Mouse (Mus musculus) urinary bladder, postnatal 25 days (tissue): Measurements from ENCODE around the gene Fam19a4.

Experiments
- DNase-seq: peaks from one replicate; pipeline ENCODE4 v3.0.0; 2022; ENCODE audit warnings: low spot score

Gene Fam19a4

DNA sequence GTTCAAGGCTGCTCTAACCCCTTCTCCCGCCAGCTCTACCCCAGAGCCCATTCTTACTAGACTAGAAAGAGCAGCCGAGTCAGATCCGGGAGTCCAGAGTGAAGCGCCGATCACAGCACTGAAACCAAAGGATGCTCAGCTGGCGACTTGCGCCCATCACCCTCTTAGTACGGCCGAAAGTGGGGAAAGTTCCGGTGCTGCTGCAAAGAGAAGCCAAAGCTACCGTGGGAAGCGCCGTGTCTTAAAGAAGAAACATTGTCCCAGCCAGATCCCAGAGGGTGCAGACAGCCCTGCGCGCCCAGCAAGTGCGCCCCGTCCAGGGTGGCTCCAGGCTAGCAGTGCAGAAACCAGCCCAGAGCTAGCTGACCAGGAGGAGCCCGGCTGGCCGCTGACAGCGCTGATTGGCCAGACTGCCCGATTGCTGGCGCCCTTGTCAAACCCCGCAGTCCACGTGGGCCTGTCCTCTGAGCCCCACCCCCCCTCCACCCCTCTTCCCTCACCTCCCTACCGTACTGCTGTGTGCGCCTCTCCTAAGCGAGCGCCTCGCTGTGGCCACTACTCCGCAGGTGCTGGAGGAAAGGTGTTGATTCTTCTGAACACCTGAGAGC, at the start of gene Fam19a4:
Gene Fam19a4 (minus strand): TSS at position 340 of the 608 bp plus-strand sequence.
- DNase-seq: peak; percentile 3

DNA sequence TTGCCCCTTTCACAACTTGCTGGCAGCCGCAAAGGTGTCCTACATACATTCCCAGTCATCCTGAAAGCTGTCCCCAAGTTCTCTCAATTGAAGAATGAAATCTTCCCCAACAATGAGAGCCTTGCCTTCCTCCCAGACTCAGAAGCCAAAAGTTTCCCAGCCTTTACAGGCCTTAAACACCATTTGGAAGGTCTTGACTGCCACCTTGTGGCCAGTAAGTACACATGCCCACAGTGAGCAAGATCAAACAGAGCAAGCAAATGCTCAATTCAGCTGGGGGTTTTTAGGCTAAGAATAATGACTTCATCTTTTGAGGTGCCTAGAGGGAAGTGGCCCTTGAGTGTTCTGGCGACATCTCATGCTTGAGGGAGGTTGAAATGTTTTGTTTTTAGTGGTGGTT, 46.6 kb upstream of the Fam19a4 start:
- peak; percentile 20 for DNase-seq

DNA sequence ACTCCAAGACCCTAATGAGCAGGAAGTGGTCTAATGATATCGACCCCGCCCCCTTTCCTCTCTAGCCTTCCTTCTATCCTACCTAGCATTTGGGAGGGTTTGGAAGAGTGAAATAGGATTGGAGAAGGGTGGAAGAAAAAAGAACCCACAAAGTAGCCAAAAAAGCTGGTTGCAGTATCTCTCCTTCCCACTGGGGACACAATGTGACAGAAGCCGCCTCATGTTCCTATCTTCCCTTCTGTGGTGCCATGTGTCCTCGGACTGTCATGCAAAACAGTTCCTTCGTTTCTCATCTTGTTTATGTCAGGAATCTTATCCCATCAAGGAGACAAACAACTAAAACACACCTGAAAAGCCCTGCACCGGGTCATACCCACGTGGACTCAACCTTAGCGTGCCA, 45.9 kb upstream of the Fam19a4 start:
- DNase-seq: no peak

DNA sequence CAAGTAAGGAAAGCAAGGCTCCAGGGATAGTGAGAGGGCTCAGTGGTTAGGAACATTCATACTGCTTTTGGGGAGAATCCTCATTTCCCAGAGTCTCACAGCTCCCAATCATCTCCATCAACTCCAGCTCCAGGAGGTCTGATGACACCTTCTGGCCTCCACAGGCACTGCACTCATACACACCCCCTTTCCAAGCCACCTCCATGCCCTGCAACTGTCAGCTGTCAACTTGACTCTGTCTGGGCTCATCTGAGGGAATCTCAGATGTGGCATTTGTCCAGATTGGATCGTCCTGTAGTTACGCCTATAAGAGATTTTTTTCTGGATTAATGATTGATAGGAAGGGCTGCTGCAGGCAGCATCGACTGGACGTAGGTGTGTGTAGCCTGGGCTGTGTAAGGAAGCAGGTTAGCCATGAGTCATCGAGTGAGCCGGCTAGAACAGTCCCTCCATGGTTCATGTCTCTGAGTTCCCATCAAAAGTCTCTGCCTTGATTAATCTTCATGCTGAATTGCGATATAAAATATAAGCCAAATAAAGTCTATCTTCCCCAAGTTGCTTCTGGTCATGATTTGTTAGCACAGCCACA, 44.1 kb upstream of the Fam19a4 start:
- DNase-seq: no peak

DNA sequence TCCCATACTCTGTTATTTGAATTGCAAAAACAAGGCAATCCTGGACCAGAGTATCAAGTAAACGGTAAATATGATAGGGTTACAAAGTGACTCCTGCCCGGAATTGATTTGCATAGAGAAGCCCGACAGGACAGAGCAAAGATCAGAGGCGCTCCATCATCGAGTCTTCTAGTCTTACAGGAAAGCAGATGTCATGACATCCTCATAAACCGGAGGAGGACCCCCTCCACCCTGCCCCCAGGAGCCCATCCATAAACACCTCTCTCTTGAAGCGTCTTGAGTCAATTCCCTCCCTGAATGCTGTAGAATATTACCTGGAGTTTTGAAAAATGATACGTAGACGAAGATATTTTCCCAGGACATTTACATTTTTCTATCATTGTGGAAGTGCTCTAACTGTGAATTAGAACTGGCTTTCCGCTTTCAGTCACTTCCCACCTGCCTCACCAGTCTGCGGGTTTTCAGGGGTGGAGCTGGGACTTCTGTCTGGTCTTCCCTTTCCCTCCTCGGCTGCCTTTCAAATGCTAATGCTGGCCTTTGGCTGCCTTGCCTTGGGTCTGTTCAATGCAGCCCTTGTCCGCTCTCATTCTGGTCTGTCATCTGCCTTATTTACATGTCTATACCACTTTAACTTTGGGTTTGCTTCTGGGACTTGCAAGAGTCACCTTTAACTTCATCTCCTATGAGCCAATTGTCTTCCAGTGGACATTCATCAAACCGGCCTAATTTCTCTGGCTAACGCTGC, 41.9 kb upstream of the Fam19a4 start:
- DNase-seq: no peak

DNA sequence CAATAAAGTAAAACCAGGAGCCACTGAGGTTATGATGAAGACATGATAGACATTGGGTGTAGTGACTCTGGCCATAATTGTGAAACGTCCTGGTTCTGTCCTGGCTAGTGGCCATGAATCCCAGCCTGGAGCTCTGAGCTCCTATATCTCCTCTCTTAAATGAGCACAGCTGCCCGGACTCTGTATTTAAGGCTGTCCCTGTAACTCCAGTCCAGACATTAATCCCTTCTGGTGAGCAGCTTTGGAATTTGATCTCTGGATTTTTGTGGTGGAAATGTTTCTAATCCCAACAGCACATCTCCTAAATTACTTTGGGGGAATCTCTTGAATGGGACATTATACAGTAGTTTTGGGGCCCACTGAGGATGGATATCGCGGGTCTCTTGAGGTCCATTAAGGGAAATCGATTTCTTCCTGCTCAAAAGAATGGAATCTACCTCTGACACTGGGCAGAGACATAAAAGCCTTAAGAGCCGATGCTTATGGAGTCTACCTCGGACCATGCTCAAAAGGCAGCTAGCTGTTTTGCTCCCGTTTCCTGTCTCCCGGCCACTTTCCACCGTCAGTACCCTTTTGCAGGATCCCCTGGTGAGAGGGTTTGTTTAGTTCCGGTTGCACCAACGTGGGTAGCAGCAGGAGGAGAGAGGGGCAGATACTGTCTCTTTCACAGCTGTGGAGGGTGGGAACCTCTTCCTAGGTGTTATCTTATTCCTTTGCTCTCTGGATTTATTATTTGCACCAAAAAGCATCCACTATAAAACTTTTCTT, 41.2 kb upstream of the Fam19a4 start:
- DNase-seq: no peak

DNA sequence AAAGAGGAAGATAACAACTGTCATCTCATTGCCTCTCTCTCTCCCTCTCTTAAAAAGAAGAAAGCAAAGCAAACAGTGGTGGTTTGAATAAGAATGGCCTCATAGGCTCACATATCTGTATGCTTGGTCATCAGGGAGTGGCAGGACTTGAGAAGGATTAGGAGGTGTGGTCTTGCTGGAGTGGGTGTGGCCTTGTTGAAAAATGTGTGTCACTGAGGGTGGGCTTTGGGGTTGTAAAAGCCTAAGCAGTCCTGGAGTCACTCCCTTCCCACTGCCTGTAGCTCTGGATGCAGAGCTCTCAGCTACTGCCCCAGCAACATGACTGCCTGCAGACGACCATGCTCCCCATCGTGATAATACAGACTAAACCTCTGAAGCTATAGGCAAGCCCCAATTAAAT, 22.1 kb upstream of the Fam19a4 start:
- DNase-seq: no peak

DNA sequence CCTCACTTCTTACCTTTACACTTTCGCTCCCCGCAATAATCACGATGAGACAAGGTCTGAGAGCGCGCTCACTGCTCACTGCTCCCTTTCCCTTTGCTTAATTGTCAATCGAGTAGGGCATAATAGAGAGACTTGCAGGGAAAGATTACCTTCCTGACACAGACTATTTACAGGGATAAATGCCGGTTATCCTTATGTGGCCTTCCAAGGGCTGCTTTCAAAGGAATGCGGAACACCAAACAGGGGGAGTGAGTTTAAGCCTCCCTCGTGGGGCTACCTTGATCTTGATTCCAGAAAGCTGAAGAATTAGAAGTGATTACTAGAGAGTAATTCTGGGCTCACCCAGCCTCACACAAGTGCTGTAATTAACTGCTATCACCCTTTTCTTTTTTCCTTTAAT, 19.8 kb upstream of the Fam19a4 start:
- DNase-seq: no peak

DNA sequence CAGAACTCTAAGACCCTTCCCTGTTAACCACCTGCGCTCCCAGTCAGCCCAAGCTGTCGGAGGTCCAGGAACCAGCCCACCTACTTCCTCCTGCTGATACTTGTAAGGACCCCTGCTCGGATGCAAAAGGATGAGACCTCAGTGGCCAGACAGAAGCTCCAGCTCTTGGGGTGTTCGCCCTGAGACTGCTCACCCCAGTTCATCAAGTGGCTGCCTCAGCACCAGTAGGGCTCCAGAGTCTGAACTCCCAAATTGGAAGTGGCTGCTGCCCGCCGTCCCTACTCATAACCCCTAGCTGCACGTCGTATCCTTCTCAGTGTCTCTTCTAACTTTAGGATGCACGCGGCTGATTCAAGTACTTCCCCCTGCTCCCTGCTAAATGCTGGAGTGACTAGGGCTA, 614 bp downstream of the Fam19a4 start:
- no peak for DNase-seq

DNA sequence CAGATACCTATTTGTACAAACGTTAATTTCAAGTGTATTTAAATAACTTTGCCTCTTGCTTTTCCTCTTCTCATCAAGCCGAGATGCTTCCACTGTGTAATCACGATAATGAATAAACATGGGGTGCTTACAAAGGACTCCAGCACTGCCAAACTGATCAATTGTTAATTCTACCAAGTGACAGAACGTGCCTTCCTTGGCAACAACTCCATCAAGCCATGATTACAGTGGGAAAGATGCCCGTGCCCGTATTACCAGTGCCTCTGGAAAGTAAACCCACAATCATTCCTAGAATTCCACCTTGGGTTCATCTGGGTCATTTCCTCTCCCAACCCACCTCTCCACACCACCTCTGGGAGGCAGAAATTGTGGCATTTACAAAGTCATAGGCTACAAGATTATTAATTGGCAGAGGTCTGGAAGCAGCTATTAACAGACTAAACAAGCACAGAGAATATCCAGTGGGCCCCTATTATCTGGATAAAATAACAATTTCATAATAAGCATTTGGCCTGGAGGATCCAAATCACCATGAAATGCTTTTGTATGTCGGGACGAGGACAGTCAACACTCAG, 7.9 kb downstream of the Fam19a4 start:
- DNase-seq: no peak

DNA sequence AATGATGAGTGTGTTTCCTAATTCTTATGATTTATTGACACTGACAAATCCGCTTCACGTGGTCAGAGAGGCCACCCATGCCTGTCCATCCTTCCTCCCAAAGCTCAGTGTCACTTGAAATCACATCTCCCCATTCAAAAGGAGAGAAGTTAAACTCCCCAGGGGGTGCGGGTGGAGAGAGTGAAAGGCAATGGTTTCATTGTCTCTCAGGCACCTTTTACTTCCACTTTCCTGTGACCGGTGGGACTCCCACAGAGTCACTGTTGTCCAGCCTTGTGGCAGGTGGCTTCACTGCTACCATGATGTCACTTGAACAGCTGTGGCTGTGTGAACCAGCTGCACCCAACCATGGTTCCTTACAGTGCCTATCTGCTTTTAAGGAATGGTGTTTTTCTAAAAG, 11.8 kb downstream of the Fam19a4 start:
- no peak for DNase-seq

DNA sequence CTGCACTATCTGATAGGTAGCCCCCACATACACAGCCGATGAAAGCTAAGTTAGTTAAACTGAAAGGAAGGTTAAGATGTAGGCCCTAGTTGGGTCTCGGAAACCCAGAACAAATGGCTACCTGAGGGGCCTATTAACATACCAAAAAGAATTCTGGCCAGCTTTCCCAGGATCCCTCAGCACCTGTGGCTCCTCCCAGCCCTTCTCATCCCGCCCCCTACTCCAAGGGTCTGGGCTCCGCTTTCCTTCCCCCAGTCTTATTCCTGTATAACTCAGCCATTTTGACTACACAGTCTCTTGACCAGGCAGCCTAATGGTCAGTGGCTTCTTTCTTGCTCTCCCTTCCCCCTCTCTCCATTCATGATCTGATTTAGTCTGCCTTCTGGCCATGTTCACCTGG, 13.7 kb downstream of the Fam19a4 start:
- DNase-seq: no peak

DNA sequence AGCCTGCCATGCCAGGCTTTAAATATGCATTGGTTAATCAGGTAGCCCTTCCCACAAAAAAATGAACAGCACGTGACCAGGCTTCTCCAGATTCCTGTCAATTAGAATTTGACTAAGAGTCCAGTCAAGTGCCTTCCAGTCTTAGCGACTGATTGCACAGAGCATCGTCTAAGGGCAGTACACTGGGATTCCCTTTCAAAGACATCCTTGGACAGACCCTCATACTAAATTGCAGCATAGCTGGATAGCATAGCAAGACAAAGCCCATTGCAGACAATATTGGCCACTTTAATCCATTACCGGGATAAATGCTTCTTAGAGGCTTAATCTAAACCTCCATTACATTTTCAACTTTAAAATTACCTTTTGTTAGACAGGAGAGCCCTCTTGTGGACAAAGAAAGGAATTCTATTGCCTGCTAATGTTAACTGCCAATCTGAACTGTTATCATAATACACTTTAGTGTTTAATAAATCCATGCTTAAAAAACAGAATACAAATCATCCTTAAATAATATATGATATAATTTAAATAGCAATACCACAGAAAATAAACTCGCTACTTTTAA, 33.0 kb downstream of the Fam19a4 start:
- no peak for DNase-seq

DNA sequence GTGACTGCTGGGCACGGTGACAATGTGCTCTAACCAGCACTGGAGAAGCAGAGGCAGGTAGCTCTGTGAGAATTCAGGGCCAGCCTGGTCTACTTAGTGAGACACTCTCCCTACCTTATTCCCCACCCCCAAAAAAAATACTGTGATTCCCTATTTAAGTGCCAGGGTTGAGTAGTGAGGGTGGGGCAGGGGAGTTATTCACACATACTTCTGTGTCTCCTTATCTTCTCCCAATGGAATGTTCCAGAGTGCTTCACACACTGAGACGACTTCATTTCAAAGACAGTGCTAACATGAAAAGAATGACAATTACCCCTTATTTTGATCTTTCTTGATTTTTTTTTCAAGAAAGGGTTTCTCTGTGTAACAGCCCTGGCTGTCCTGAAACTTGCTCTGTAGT, 40.9 kb downstream of the Fam19a4 start:
- no peak for DNase-seq

DNA sequence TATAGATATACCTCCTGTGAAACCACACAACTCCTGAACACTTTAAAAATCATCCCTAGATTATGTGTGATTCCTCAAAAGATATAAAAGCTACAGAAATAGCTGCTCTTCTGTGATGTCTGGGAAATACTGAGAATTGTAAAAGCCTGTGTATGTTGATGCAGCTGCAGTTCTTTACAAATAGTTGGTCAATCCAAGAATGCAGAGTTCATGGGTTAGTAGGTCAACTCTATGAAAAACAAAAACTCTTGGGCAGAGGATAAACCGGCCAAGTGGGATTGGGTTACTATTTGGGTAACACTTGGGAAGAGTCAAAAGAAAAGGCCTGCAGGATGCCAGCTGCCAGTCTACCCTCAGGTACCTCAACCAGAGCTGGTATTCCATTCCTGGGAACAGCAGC, 43.5 kb downstream of the Fam19a4 start:
- DNase-seq: no peak

DNA sequence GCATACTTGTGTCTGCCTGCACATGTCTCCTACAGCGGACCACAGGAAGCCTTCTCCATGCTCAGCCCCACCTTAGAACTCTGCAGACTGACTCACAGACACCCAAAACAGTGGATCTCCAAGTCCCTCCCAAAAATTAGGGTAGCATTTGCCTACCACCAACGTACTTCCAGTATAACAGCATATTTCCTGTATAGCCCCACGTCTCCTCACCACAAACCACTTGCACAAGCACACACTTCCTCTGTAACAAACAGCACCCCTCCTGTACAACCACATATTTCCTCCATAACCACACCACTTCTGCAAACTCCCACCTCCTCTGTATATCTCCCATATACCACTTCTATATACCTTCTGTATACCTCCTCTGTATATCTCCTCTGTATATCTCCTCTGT, 44.2 kb downstream of the Fam19a4 start:
- DNase-seq: no peak

DNA sequence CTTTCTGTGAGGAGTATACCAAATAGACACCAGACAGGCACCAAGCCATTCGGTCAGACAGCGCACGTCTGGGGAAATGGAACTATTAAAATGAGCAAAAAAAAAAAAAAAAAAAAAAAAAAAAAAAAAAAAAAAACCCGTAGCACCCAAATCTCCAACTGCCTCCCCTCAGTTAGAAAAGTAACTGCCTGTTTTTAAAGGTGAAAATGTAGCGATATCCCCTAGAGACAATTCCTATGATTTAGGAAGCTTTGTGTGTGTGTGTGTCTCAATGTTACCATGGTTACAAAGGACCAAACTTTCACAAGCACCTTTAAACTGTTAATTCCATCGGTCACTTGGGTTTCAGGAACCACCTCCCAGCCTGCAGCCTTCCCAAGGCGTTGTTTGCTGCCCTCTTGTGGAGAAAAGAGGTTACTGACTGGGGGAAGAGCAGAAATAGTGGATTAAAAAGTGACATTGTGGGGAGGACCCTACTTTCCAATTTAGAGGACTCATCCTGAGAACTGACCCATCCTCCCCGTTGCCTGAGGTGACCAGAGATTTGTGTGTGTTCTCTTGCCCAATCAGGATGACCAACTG, 53.6 kb downstream of the Fam19a4 start:
- peak; percentile 31 for DNase-seq

DNA sequence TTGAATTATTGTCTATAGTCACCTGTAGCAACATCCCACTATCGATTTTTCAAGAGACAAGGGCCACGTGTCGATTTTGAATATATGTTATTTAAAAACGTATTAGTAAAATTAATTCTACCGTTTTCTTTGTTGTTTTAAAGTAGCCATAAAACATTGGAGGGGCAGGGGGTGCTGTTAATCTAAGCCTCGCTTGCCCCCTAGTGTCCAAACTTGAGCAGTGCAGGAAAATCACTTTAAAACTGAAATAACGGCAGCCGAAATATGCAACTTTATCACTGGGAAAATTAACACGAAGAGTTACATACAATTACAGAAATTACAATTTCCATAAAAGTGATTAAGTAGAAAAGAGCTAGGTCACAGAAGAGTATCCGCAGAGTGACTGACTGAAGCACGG, 55.2 kb downstream of the Fam19a4 start:
- DNase-seq: no peak

DNA sequence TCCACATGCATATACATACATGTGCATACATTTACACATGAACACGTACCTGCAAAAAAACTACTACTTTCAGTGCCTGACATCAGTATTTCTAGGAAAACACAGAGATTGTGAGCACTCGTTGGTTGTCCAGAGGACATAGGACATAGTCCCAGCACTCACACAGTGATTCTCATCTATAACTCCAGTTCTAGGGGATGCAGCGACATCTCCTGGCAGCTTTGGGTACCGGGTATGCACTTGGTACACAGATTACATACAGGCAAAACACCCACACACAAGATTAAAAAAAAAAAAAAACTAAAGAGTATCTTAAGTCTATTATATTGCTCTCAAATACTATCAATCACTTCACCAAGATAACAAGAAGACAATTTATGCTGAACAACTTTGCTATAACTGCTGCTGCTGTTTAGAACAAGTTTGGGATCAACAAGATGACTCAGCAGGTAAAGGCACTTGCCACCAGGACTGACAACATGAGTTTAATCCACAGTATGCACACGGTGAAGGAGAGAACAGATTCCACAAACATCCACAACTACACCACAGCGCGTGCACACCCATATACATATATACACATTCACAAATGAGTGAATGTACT, 64.6 kb downstream of the Fam19a4 start:
- no peak for DNase-seq

DNA sequence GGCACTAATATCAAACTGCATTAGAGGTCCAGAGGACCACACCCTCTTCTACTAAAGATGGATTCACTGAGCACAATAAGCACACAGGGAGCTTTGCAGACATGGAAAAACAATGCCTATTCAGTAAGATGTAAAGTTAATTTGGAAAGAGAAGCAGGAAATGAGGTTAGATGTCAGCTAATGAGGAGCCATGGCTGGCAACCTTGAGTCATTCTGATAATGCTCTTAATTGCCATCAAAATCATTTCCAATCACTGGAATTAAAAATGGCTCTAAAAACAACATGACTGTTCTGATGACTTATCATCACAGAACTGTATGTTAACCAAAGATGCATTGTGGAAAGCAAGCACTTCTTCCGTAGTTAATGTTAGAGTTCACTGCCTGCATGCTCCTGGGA, 68.5 kb downstream of the Fam19a4 start:
- no peak for DNase-seq

DNA sequence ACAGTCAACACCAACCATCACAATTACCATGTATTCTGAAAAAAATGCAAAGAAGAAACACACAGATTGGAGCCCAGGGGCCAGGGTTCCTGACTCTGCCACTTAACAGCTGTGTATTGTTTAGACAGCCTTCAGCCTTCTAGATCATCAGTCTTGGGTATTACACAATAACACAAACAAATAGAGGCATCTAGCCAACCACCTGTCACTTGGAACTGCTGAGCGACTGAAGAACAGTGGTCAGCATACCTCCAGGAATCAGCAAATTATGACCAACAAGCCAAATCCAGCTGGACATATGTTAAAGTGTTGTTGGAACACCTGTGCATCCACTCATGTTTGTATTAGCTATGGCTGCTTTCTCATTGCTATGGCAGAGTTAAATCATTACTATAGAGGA, 82.7 kb downstream of the Fam19a4 start:
- DNase-seq: no peak
